Mouse (Mus musculus): ENCODE results near the gene Specc1.

Gene Specc1

DNA sequence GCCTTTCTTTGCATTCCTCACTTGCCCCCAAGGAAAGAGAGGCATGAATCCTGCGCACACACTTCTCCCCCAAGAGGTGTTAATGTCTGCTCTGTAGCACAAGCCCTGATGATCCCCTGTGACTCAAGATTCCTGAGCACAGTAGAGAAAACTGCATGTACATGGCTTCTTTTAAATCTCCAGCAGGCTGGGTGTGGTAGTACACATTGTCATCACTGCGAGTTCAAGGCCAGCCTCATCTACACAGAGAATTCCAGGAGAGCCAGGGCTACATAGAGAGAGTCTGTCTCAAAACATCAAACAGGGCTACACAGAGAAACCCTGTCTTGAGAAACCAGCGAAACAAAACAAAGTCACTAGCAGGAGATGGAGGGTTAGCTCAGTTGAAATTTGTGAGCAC is 211.6 kb downstream of the Specc1 start:
- no peak for DNase-seq (ENCODE audit: low spot score in 2 of 2)

DNA sequence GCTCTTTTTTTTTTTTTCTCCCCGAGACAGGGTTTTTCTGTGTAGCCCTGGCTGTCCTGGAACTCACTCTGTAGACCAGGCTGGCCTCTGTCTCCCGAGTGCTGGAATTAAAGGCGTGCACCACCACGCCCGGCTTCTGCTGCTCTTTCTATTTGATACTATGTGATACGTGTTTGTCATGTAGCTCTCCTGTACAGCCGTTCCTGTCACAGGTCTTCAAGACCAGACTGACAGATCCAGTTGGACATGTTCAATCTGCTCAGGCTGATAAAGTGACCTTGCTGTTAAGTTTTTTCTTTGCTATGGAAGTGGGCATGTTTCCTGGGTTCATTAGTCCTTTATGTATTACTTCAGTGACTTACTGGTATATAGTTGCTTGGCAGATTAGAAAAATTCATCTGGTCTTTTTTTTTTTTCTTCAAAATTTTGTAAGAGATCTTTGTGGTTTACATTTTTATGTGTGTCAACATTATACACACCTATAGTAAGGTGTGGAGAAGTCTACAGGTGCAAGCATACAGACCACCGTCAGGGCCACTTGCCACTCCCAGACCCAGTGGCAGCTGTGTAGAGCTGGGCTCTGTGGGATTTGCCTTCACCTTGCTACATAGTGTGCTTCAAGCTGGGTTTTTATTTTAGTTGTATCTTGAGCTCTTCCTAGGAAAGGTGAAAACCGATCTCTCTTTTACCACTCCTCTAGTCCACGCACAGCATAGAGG is 221.0 kb downstream of the Specc1 start:
- DNase-seq (ENCODE audit: low spot score in 2 of 2), result no peak

DNA sequence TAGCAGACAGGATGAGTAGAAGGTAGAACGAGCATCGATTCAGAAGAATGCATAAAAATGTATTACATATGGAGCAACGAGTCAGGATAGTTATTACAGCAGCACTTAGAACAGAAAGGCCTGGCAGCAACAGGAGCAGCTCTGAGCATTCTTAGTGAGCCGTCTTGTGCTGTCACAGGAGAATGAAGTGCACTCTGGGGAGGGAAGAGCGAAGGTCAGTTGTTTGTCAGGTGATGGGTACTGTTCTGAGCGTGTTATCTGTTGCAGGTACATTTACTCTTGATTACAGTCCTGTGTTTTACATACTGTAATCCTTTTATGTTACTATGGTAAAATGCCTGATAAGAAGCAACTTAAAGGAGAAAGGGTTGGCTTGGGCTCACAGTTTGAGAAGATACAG is 224.2 kb downstream of the Specc1 start:
- no peak for DNase-seq (ENCODE audit: low spot score in 2 of 2)

DNA sequence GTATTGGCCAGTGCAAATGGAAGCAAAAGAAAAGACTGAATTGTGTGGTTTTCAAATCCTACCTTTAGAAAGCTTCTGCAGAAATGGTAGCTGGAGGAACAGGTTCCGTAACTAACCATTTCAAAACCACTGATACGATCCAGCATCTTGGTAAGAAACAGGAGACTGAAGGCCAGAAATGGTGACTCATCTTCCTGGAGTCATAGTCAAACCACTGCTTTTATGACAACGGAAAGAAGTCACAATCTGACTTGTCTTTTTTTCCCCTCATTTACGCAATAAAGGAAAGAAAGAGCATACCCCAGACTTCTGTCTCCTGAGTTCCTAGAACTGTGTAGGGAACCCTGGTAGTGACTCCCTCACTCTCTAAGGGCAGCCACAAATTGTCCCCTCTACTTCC is 228.3 kb downstream of the Specc1 start:
- DNase-seq (ENCODE audit: low spot score in 2 of 2), result no peak

GRCm38 (mm10) chr11:62187074-62187473 is 230.5 kb downstream of the Specc1 start:
- DNase-seq (ENCODE audit: low spot score in 2 of 2), result no peak

DNA sequence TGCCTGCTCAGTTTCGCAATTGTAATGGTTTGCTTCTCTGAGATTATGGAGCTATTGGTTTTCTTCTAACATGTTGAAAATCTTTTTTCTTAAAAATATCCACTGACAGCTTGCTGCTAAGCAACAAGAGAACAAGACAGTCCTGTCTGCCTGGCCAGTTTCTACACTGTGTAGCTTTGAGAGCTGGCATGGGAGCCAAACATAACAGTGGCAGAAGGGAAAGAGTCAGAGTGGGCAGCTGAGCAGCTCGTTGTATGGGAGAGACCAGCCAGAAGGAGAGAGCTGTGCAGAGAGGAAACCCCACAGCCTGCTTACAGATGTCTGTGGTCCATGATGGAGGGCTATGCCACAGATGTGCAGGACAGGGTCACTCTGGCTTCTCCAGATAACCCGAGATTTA is 235.5 kb downstream of the Specc1 start:
- peak in 1 of 2 experiments; percentile 9 for DNase-seq (ENCODE audit: low spot score in 2 of 2)

DNA sequence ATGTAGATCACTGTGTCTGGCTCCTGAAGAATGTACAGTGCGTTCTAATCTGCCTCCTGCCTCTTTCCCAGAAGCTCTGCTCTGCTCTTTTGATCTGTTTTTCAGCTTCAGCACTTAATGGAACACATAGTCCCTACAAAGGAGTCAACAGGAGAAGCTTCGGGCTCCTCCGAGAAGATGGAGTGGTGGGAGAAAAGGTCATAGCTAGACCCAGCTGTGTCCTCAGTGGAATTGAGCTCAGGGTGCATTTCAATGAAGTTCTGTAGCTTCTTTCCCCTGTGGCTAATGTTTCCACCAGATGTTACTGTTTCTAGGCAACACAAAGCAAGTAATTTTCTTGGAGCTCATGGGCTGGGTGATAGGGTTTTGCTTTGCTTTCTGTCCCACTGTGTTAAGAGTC is 236.6 kb downstream of the Specc1 start:
- DNase-seq (ENCODE audit: low spot score in 2 of 2), result no peak

DNA sequence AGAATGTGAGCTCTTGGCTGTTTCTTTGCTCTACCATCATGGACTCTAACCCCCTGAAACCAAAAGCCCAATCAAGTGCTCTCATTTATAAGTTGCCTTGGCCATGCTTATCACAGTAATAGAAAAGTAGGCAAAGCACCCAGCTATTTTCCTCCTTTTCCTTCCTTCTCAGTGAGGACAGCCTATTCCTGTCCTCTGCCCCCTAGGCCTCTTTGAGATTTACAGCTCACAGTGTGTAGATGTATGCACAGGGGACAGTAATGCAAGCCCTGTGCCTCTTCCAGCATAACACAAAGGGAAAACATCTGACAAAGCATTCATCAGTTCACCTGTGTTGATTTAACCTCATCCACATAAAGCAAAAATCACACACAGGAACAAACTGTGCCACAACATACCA is 237.7 kb downstream of the Specc1 start:
- no peak for DNase-seq (ENCODE audit: low spot score in 2 of 2)

GRCm38 (mm10) chr11:62200901-62201512 is 244.4 kb downstream of the Specc1 start:
- DNase-seq (ENCODE audit: low spot score in 2 of 2), result no peak

- no peak for DNase-seq (ENCODE audit: low spot score in 2 of 2)
Measured at GRCm38 (mm10) chr11:62202645-62203044, 246.1 kb downstream of the Specc1 start.

GRCm38 (mm10) chr11:62209111-62209510 is 252.5 kb downstream of the Specc1 start:
- DNase-seq (ENCODE audit: low spot score in 2 of 2), result no peak

DNA sequence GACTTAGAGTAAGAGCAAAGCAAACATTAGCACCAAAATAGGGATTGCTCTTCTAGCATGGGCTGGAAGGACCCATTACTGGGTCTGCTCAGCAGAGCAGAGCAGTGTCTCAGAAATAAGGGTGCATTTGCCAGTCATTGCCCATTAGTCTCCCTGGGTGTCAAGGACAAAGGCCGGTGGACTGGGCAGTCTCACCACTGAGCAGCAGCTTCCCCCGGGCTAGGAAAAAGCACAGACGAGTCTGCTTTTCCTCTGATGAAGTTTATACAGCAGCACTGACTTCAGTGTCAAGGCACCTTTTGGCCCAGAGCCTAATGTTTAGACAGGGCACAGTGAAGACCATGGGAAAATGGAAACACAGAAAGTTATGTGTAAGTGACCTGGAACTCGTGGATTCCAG is 253.3 kb downstream of the Specc1 start:
- no peak for DNase-seq (ENCODE audit: low spot score in 2 of 2)

GRCm38 (mm10) chr11:62213384-62213989 is 256.9 kb downstream of the Specc1 start:
- DNase-seq (ENCODE audit: low spot score in 2 of 2), result no peak

- no peak for DNase-seq (ENCODE audit: low spot score in 2 of 2)
Measured at GRCm38 (mm10) chr11:62215107-62215506, 258.5 kb downstream of the Specc1 start.

- DNase-seq (ENCODE audit: low spot score in 2 of 2), result no peak
Measured at GRCm38 (mm10) chr11:62217751-62218150, 261.2 kb downstream of the Specc1 start.

DNA sequence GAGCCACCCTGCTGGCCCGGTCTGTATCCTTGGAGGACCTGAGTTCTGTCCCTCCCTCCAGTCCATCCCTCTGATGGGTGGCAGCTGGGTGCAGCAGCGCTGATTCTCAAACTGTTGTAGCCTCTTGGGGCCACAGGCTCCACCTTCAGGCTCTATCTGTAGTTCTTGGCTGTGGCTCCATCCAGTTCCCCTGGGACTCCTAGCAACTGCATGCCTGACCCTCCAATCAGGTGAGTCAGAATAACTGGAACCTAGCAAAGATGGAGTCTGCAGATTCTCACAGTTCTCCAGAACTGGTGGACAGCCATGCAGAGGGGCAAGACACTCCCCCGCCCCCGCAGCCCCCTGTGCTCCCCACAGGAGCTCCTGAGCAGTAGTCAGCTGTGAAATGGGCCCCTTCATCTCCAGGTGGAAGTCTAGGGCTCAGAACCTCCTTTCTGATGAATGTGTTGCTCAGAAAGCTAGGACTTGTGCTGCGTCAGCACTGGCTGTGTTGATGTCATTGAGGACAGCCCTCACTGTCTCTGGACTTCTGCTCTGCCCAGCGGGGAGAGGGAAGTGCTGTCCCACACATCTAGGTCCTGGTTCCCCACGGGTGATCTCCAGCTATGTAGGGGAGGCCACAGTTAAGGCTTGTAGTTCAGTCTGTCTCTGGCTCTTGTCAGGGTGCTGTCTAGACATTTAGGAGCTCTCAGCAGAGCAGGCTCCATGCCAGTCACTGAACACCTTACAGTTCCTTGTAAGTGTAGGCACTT is 264.4 kb downstream of the Specc1 start:
- no peak for DNase-seq (ENCODE audit: low spot score in 2 of 2)

- no peak for DNase-seq (ENCODE audit: low spot score in 2 of 2)
Measured at GRCm38 (mm10) chr11:62223416-62223815, 266.9 kb downstream of the Specc1 start.

DNA sequence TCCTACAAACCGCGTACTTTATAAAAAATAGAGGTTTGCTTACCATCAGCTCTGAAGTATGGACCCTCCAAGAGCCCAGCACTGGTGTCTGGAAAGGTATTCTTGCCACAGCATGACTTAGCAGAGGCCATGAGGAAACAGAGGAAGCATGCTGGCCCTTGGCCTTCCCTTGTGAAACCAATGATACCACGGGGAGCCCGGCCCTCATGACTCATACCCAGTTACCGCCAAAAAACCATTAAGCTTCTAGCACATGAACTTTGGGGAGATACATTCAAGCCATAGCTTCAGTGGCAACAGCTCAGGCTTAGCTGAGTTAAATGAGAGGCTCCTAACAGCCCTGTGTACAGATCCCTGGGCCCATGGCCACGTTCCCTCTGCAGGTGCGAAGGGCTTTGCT is 267.4 kb downstream of the Specc1 start:
- DNase-seq (ENCODE audit: low spot score in 2 of 2), result no peak

DNA sequence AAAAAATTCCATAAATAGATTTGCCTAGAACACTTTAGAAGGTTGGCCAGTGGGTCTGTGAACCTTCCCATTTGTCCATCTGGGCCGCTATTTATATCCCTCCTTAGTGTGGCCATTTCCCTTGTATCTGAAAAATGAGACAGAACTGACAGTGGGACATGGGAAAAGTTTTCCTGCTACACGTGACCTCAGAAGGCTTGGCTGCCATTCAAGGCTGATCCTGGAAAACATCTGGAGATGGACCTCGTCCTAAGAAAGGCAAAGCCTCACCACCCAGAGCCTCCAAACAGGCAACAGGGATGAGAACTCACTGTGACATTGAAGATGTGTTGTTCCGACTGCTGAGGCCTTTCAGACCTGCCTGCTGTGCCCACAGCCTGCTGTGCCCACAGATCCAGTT is 268.2 kb downstream of the Specc1 start:
- DNase-seq (ENCODE audit: low spot score in 2 of 2), result no peak

DNA sequence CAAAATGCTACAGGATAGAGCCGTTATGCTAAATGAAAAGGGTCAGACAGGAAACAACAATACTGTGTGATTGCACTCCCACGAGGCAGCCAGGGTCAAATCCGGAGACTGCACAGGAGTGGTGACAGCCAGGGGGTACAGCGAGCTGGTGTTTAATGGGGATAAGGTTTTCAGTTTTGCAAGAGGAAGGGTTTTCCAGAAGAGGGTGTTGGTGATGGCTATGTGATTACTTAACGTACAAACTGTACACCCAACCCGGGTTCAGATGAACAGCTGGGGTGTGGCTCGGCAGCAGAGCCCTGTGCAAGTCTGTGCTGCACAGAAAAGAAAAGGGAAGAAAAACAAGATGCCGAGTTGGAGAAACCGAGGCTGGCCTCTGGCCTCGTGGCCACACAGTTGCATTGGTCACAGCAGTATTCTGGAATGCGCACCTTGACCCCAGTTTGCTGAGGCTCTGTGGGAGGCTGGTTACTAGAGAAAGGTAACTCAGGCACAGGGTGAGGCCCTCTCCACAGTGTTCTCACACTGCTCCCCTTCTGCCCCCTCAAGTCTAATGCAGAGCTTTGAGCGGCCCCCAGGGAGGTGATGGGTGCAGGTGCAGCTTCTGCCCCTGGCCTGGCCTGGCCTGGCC is 284.2 kb downstream of the Specc1 start:
- DNase-seq (ENCODE audit: low spot score in 2 of 2), result no peak

DNA sequence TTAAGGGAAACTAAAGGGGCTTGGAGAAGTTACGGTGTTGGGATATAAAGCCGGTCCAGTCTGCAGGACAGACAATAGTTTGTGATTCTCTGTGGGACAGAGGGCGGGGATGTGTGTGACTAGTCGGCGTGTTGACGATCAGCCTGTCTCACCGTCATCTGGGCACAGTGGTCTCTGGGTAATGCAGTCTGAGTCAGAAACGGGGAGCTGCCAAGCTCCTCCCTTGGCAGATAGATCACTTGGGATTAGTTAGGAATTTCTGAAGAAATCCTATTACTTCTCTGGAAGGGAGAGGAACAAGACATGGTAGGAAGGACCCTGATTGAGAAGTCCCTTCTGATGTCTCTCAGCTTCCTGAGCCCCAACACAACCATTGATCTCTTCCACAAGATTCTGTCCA is 287.3 kb downstream of the Specc1 start:
- no peak for DNase-seq (ENCODE audit: low spot score in 2 of 2)

- DNase-seq (ENCODE audit: low spot score in 2 of 2), result no peak
Measured at GRCm38 (mm10) chr11:62244471-62244870, 287.9 kb downstream of the Specc1 start.

All from left cerebral cortex, adult 9 months (tissue).